Mouse (Mus musculus): ENCODE measurements around the gene Meox1. TPM values are rescaled to one million over a fixed set of nuclear protein-coding genes. Genes with fewer than 3 reads are reported as not detected.

Meox1 gene
- polyA plus RNA-seq, 1 experiment from 2014 or later, result 13.2 TPM

DNA sequence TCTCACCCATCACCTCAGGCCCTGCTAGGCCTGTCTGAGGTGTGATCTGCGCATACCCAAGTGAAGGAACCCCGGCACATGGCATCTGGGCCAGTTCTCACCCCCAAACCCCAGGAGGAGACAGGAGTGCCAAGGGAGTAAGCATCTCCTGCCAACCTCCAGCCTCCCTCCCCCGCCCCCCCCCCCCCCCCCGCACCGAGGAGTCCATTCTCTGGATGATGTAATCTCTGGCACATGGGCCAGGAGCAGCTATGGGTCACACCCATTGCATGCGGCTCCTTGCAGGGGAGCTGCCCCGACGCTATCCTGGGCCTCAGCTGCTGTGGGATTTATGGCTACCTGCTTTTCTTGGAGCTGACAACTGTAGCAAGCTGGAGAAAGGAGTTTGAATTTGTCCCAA is 54.7 kb downstream of the Meox1 start:
- no peak overlapping the region for H3K4me2 ChIP-seq
- no peaks in the 10 kb centered on the region for H3K27me3 ChIP-seq (ENCODE audit: control insufficient read depth, insufficient read depth, low read length)
- no peak for ATAC-seq (replicated peaks; ENCODE audit: insufficient number of reproducible peaks, low FRiP score, low TSS enrichment)
- peaks cover 3% of the 10 kb centered on the region; the same call in 1 of the 2 replicates for H3K9me3 ChIP-seq (replicated peaks; ENCODE audit: control insufficient read depth, low read length)
- H3K4me3 ChIP-seq (ENCODE audit: low read depth, low read length), result no peak overlapping the region
- H3K36me3 ChIP-seq (ENCODE audit: control insufficient read depth, insufficient read depth, low read length), result no peaks in the 10 kb centered on the region
- H3K27ac ChIP-seq (ENCODE audit: low read depth, low read length), result no peak overlapping the region
- peaks cover 16% of the 10 kb centered on the region for H3K4me1 ChIP-seq (ENCODE audit: control insufficient read depth, insufficient read depth, low read length)
- 51% methylated on average over 6 of the region's 8 CpGs for WGBS (ENCODE audit: insufficient replicate concordance)
- no peak overlapping the region for H3K9ac ChIP-seq (ENCODE audit: low read depth, low read length)

DNA sequence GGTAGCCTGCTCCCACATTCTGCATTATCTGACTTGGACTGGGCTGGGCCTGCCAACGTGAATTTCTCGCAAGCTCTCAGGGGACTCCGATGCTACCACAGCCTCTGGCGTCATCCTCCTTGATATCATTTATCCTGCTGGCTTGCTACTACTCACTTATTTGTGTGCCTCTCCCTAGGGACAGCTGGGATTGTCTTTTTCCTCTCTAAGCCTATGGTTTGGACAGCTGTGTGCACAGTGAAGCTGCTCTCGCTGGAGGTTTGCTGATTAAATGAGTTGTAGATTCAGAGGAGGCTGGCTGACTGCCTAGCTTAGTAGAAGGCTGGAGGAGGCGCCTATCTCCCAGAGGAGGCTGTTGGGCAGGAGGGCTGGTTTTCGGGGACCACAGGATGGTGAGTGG is 62.2 kb downstream of the Meox1 start:
- Histone ChIP-seq H3K9ac (ENCODE audit: low read depth, low read length) (no peak overlapping the region), H3K36me3 (ENCODE audit: control insufficient read depth, insufficient read depth, low read length) (no peaks in the 10 kb centered on the region), H3K27me3 (ENCODE audit: control insufficient read depth, insufficient read depth, low read length) (no peaks in the 10 kb centered on the region), H3K27ac (ENCODE audit: low read depth, low read length) (peak overlapping the region; percentile 7; the same call in 1 of the 2 replicates), H3K4me3 (ENCODE audit: low read depth, low read length) (no peak overlapping the region), H3K9me3 (replicated peaks; ENCODE audit: control insufficient read depth, low read length) (no peaks in the 10 kb centered on the region), H3K4me1 (ENCODE audit: control insufficient read depth, insufficient read depth, low read length) (peaks cover 14% of the 10 kb centered on the region), H3K4me2 (no peak overlapping the region)
- 40% methylated on average over 7 of the region's 7 CpGs for WGBS (ENCODE audit: insufficient replicate concordance)
- no peak for ATAC-seq (replicated peaks; ENCODE audit: insufficient number of reproducible peaks, low FRiP score, low TSS enrichment)

DNA sequence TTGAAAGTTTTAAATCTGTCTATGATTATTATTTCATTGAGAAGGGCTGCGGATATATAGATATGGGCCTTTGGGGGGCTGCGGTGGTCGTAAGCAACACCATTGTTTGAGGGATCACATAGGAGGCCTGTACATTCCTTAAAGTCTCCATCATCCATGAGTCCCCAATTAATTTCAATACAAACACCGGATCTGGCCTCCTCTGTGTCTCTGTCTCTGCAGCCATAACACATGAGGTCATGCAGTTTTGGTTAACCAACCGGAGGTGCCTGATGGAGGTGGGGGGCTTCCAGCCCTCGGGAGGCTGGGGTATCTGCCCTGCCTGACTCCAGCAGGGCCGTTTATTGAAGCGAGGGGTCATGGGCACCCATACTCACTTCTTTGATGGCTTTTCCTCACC is 63.6 kb downstream of the Meox1 start:
- H3K27me3 ChIP-seq (ENCODE audit: control insufficient read depth, insufficient read depth, low read length), result no peaks in the 10 kb centered on the region
- no peak overlapping the region for H3K4me2 ChIP-seq
- peak overlapping the region; percentile 57 for H3K27ac ChIP-seq (ENCODE audit: low read depth, low read length)
- no peaks in the 10 kb centered on the region for H3K9me3 ChIP-seq (replicated peaks; ENCODE audit: control insufficient read depth, low read length)
- H3K4me3 ChIP-seq (ENCODE audit: low read depth, low read length), result no peak overlapping the region
- no peaks in the 10 kb centered on the region for H3K36me3 ChIP-seq (ENCODE audit: control insufficient read depth, insufficient read depth, low read length)
- 59% methylated on average over 8 of the region's 8 CpGs for WGBS (ENCODE audit: insufficient replicate concordance)
- no peak for ATAC-seq (replicated peaks; ENCODE audit: insufficient number of reproducible peaks, low FRiP score, low TSS enrichment)
- H3K9ac ChIP-seq (ENCODE audit: low read depth, low read length), result no peak overlapping the region
- H3K4me1 ChIP-seq (ENCODE audit: control insufficient read depth, insufficient read depth, low read length), result peaks cover 14% of the 10 kb centered on the region

DNA sequence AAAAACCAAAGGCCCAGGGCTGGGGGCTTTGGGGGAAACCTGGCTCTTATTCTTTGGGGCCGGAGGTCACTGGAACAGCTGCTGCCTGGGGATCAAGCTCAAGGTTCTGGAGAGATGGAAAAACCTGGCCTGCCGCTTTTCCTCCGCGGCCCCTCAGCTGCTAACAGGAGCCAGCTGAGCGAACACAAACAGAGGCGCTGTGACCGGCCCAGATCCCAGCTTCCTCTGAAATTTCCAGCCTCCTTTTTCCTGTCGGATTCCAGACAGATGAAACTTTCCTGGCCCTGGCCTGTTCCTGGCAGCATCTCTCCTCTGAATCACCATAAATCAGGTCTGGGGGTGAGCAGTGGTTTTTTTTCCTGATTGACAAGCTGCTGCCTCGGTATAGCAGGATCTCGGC is 64.1 kb downstream of the Meox1 start:
- Histone ChIP-seq H3K9ac (ENCODE audit: low read depth, low read length) (no peak overlapping the region), H3K36me3 (ENCODE audit: control insufficient read depth, insufficient read depth, low read length) (no peaks in the 10 kb centered on the region), H3K27me3 (ENCODE audit: control insufficient read depth, insufficient read depth, low read length) (no peaks in the 10 kb centered on the region), H3K27ac (ENCODE audit: low read depth, low read length) (peak overlapping the region; percentile 57), H3K9me3 (replicated peaks; ENCODE audit: control insufficient read depth, low read length) (no peaks in the 10 kb centered on the region), H3K4me1 (ENCODE audit: control insufficient read depth, insufficient read depth, low read length) (peaks cover 14% of the 10 kb centered on the region), H3K4me2 (0 out of 2 replicates have a peak overlapping the region, but pooled peaks have one; percentile 9), H3K4me3 (ENCODE audit: low read depth, low read length) (no peak overlapping the region)
- no peak for ATAC-seq (replicated peaks; ENCODE audit: insufficient number of reproducible peaks, low FRiP score, low TSS enrichment)
- 13% methylated on average over 10 of the region's 10 CpGs for WGBS (ENCODE audit: insufficient replicate concordance)

DNA sequence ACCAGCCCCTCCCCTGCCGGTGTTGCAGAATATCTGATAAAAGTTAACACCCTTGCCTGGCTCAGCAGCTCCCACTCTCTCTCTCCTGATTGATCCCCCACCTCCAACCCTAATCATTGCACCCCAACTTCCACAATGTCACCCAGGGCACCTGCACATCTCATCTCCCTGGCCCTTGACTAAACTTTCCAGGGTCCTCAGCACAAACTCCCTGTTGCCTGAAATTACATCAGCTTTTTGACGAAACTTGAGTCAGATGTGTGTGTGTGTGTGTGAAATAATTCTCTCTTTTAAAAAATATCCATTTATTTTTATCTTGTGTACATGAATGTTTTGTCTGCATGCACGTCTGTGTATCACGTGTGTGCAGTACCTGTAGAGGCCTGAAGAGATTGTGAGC is 65.5 kb downstream of the Meox1 start:
- Histone ChIP-seq H3K9ac (ENCODE audit: low read depth, low read length) (no peak overlapping the region), H3K4me1 (ENCODE audit: control insufficient read depth, insufficient read depth, low read length) (peaks cover 14% of the 10 kb centered on the region), H3K27ac (ENCODE audit: low read depth, low read length) (no peak overlapping the region), H3K4me3 (ENCODE audit: low read depth, low read length) (no peak overlapping the region), H3K9me3 (replicated peaks; ENCODE audit: control insufficient read depth, low read length) (no peaks in the 10 kb centered on the region), H3K27me3 (ENCODE audit: control insufficient read depth, insufficient read depth, low read length) (no peaks in the 10 kb centered on the region), H3K36me3 (ENCODE audit: control insufficient read depth, insufficient read depth, low read length) (no peaks in the 10 kb centered on the region), H3K4me2 (no peak overlapping the region)
- 75% methylated on average over 4 of the region's 4 CpGs for WGBS (ENCODE audit: insufficient replicate concordance)
- ATAC-seq (replicated peaks; ENCODE audit: insufficient number of reproducible peaks, low FRiP score, low TSS enrichment), result no peak

Other genes with a start within 250 kb of the Meox1 start
- gene Arl4d, start 228.8 kb downstream of the Meox1 start, polyA plus RNA-seq (2014; fragmentation: Nextera tagmentation; extraction: Ambion mirVana), result 9.4 and 10.5 TPM in 2 replicates
- gene Dhx8, start 161.5 kb downstream of the Meox1 start, polyA plus RNA-seq (2014; fragmentation: Nextera tagmentation; extraction: Ambion mirVana), result 24.3 and 26.1 TPM in 2 replicates
- 4.5 and 8.7 TPM in 2 replicates for gene Etv4, start 109.0 kb downstream of the Meox1 start, polyA plus RNA-seq (2014; fragmentation: Nextera tagmentation; extraction: Ambion mirVana)
- gene Sost, start 72.6 kb upstream of the Meox1 start, polyA plus RNA-seq (2014; fragmentation: Nextera tagmentation; extraction: Ambion mirVana), result 0.10 and 0.43 TPM in 2 replicates
- gene Cfap97d1, start 89.9 kb upstream of the Meox1 start, polyA plus RNA-seq (2014; fragmentation: Nextera tagmentation; extraction: Ambion mirVana), result not detected in 2 replicates
- gene Dusp3, start 92.6 kb upstream of the Meox1 start, polyA plus RNA-seq (2014; fragmentation: Nextera tagmentation; extraction: Ambion mirVana), result 49.2 and 49.4 TPM in 2 replicates
- 2.7 and 3.4 TPM in 2 replicates for gene Mpp3, start 134.1 kb upstream of the Meox1 start, polyA plus RNA-seq (2014; fragmentation: Nextera tagmentation; extraction: Ambion mirVana)
- 0.70 and 0.79 TPM in 2 replicates for gene Cd300lg, start 147.1 kb upstream of the Meox1 start, polyA plus RNA-seq (2014; fragmentation: Nextera tagmentation; extraction: Ambion mirVana)
- gene Mpp2, start 194.1 kb upstream of the Meox1 start, polyA plus RNA-seq (2014; fragmentation: Nextera tagmentation; extraction: Ambion mirVana), result 9.7 and 11.4 TPM in 2 replicates
- gene Ppy, start 206.9 kb upstream of the Meox1 start, polyA plus RNA-seq (2014; fragmentation: Nextera tagmentation; extraction: Ambion mirVana), result not detected in 2 replicates
- gene Pyy, start 213.5 kb upstream of the Meox1 start, polyA plus RNA-seq (2014; fragmentation: Nextera tagmentation; extraction: Ambion mirVana), result 0.69 TPM in 1 of 2 replicates, not detected in the other